Mouse (Mus musculus): ENCODE data around the gene Xpa. TPM values are rescaled to one million over a fixed set of nuclear protein-coding genes. Genes with fewer than 3 reads are reported as not detected.
"Not testable (repeated sequence)": the region's sequence is repeated elsewhere in the genome, so short reads cannot be mapped to it uniquely, and the experiment has no call there.

Xpa gene
- polyA plus RNA-seq (2016; fragmentation: Nextera tagmentation; extraction: Ambion mirVana): 29.4 and 30.0 TPM in 2 replicates

GRCm38 (mm10) chr4:46195781-46196487 lies at the start of gene Xpa:
Gene Xpa, minus strand, starts transcription at chr4:46196311.
- under 1% methylated on average over 68 of the region's 70 CpGs for WGBS
- Histone ChIP-seq H3K36me3 (0 out of 2 replicates have a peak, but pooled peaks cover 4% of the 10 kb centered on the region), H3K27me3 (0 out of 2 replicates have a peak, but pooled peaks cover 8% of the 10 kb centered on the region), H3K4me2 (replicated peaks) (peak within 1 kb of the TSS; percentile 64), H3K4me1 (peaks cover 12% of the 10 kb centered on the region; the same call in 1 of the 2 replicates), H3K9me3 (no peaks in the 10 kb centered on the region), H3K9ac (peak within 1 kb of the TSS; percentile 94), H3K4me3 (peak within 1 kb of the TSS; percentile 89), H3K27ac (peak within 1 kb of the TSS; percentile 90)
- ATAC-seq (ENCODE audit: insufficient number of reproducible peaks, insufficient read depth, low FRiP score, low TSS enrichment): peak; percentile 88

- Histone ChIP-seq H3K4me3 (no peak overlapping the region), H3K4me1 (no peaks in the 10 kb centered on the region)
- WGBS: 71% methylated on average over 3 of the region's 3 CpGs
These were observed 39.8 kb upstream of the Xpa start for GRCm38 (mm10) chr4:46235871-46236270.

GRCm38 (mm10) chr4:46234739-46235138 lies 38.6 kb upstream of the Xpa start:
- Histone ChIP-seq H3K4me3 (no peak overlapping the region), H3K4me1 (no peaks in the 10 kb centered on the region), H3K9ac (no peak overlapping the region), H3K4me2 (replicated peaks) (no peak overlapping the region), H3K9me3 (no peaks in the 10 kb centered on the region), H3K36me3 (no peaks in the 10 kb centered on the region), H3K27me3 (no peaks in the 10 kb centered on the region), H3K27ac (no peak overlapping the region)
- WGBS: 89% methylated on average over 5 of the region's 5 CpGs
- no peak for ATAC-seq (ENCODE audit: insufficient number of reproducible peaks, insufficient read depth, low FRiP score, low TSS enrichment)

More at GRCm38 (mm10) chr4:46235871-46236270, 39.8 kb upstream of the Xpa start:
- Histone ChIP-seq H3K9ac (no peak overlapping the region), H3K27ac (no peak overlapping the region), H3K4me2 (replicated peaks) (no peak overlapping the region), H3K36me3 (no peaks in the 10 kb centered on the region), H3K9me3 (no peaks in the 10 kb centered on the region), H3K27me3 (no peaks in the 10 kb centered on the region)
- ATAC-seq (ENCODE audit: insufficient number of reproducible peaks, insufficient read depth, low FRiP score, low TSS enrichment): no peak

- ATAC-seq (ENCODE audit: insufficient number of reproducible peaks, insufficient read depth, low FRiP score, low TSS enrichment): peak; percentile 56; the same call in 1 of the 2 replicates
- Histone ChIP-seq H3K9ac (no peak overlapping the region), H3K4me2 (replicated peaks) (no peak overlapping the region), H3K27ac (no peak overlapping the region), H3K9me3 (no peaks in the 10 kb centered on the region), H3K36me3 (no peaks in the 10 kb centered on the region), H3K27me3 (no peaks in the 10 kb centered on the region), H3K4me3 (no peak overlapping the region), H3K4me1 (no peaks in the 10 kb centered on the region)
- WGBS: 66% methylated on average over 19 of the region's 19 CpGs
These were observed 30.9 kb upstream of the Xpa start for GRCm38 (mm10) chr4:46226972-46227535.

- no peaks in the 10 kb centered on the region for H3K9me3 ChIP-seq
- WGBS: 88% methylated on average over 3 of the region's 3 CpGs
- H3K9ac ChIP-seq: no peak overlapping the region
- no peak overlapping the region for H3K4me3 ChIP-seq
- no peak overlapping the region for H3K4me2 ChIP-seq (replicated peaks)
- H3K4me1 ChIP-seq: no peaks in the 10 kb centered on the region
- no peaks in the 10 kb centered on the region for H3K36me3 ChIP-seq
- ATAC-seq (ENCODE audit: insufficient number of reproducible peaks, insufficient read depth, low FRiP score, low TSS enrichment): no peak
- H3K27me3 ChIP-seq: no peaks in the 10 kb centered on the region
- H3K27ac ChIP-seq: no peak overlapping the region
These were observed 25.0 kb upstream of the Xpa start for GRCm38 (mm10) chr4:46221090-46221489.

GRCm38 (mm10) chr4:46202562-46203126 lies 6.5 kb upstream of the Xpa start:
- H3K4me1 ChIP-seq: no peaks in the 10 kb centered on the region
- H3K9ac ChIP-seq: no peak overlapping the region
- no peak for ATAC-seq (ENCODE audit: insufficient number of reproducible peaks, insufficient read depth, low FRiP score, low TSS enrichment)
- WGBS: 5% methylated on average over 23 of the region's 23 CpGs
- no peak overlapping the region for H3K27ac ChIP-seq
- H3K9me3 ChIP-seq: 0 out of 2 replicates have a peak, but pooled peaks cover 5% of the 10 kb centered on the region
- H3K36me3 ChIP-seq: no peaks in the 10 kb centered on the region
- peak overlapping the region; percentile 39 for H3K4me2 ChIP-seq (replicated peaks)
- H3K4me3 ChIP-seq: peak overlapping the region; percentile 7; the same call in 1 of the 2 replicates
- peaks cover 31% of the 10 kb centered on the region for H3K27me3 ChIP-seq

GRCm38 (mm10) chr4:46201834-46202561 lies 5.9 kb upstream of the Xpa start:
- Histone ChIP-seq H3K9me3 (0 out of 2 replicates have a peak, but pooled peaks cover 2% of the 10 kb centered on the region), H3K9ac (no peak overlapping the region), H3K27ac (no peak overlapping the region), H3K4me3 (peak overlapping the region; percentile 7; the same call in 1 of the 2 replicates), H3K4me2 (replicated peaks) (peak overlapping the region; percentile 39), H3K27me3 (peaks cover 31% of the 10 kb centered on the region), H3K36me3 (no peaks in the 10 kb centered on the region), H3K4me1 (no peaks in the 10 kb centered on the region)
- no peak for ATAC-seq (ENCODE audit: insufficient number of reproducible peaks, insufficient read depth, low FRiP score, low TSS enrichment)
- 10% methylated on average over 7 of the region's 7 CpGs for WGBS

- peaks cover 24% of the 10 kb centered on the region for H3K27me3 ChIP-seq
- no peak overlapping the region for H3K9ac ChIP-seq
- H3K27ac ChIP-seq: no peak overlapping the region
- peaks cover 12% of the 10 kb centered on the region; the same call in 1 of the 2 replicates for H3K4me1 ChIP-seq
- 76% methylated on average over 5 of the region's 5 CpGs for WGBS
- no peaks in the 10 kb centered on the region for H3K9me3 ChIP-seq
- H3K4me2 ChIP-seq (replicated peaks): no peak overlapping the region
- no peak overlapping the region for H3K4me3 ChIP-seq
- ATAC-seq (ENCODE audit: insufficient number of reproducible peaks, insufficient read depth, low FRiP score, low TSS enrichment): no peak
- H3K36me3 ChIP-seq: no peaks in the 10 kb centered on the region
These were observed 2.0 kb upstream of the Xpa start for GRCm38 (mm10) chr4:46198064-46198463.

GRCm38 (mm10) chr4:46196513-46196912 lies 402 bp upstream of the Xpa start:
- peak overlapping the region; percentile 90; the same call in 1 of the 2 replicates for H3K27ac ChIP-seq
- no peak for ATAC-seq (ENCODE audit: insufficient number of reproducible peaks, insufficient read depth, low FRiP score, low TSS enrichment)

GRCm38 (mm10) chr4:46192011-46192410 lies 4.1 kb downstream of the Xpa start:
- not testable (repeated sequence) for H3K9ac ChIP-seq; H3K4me2 ChIP-seq (replicated peaks); H3K27ac ChIP-seq; H3K9me3 ChIP-seq; H3K27me3 ChIP-seq; ATAC-seq (ENCODE audit: insufficient number of reproducible peaks, insufficient read depth, low FRiP score, low TSS enrichment); H3K4me3 ChIP-seq
- Histone ChIP-seq H3K4me1 (peaks cover 12% of the 10 kb centered on the region; the same call in 1 of the 2 replicates), H3K36me3 (peaks cover 34% of the 10 kb centered on the region; the same call in 1 of the 2 replicates)

More at GRCm38 (mm10) chr4:46196513-46196912, 402 bp upstream of the Xpa start:
- Histone ChIP-seq H3K9me3 (no peaks in the 10 kb centered on the region), H3K36me3 (no peaks in the 10 kb centered on the region), H3K4me1 (peaks cover 12% of the 10 kb centered on the region; the same call in 1 of the 2 replicates), H3K4me3 (peak overlapping the region; percentile 89), H3K4me2 (replicated peaks) (peak overlapping the region; percentile 64), H3K27me3 (0 out of 2 replicates have a peak, but pooled peaks cover 11% of the 10 kb centered on the region), H3K9ac (peak overlapping the region; percentile 94; the same call in 1 of the 2 replicates)
- WGBS: 45% methylated on average over 6 of the region's 6 CpGs

GRCm38 (mm10) chr4:46186466-46186865 lies 9.6 kb downstream of the Xpa start:
- 76% methylated on average over 3 of the region's 3 CpGs for WGBS
- Histone ChIP-seq H3K27me3 (no peaks in the 10 kb centered on the region), H3K4me3 (no peak overlapping the region), H3K4me1 (no peaks in the 10 kb centered on the region), H3K9ac (no peak overlapping the region), H3K9me3 (no peaks in the 10 kb centered on the region), H3K36me3 (peaks cover 68% of the 10 kb centered on the region), H3K27ac (no peak overlapping the region), H3K4me2 (replicated peaks) (no peak overlapping the region)
- ATAC-seq (ENCODE audit: insufficient number of reproducible peaks, insufficient read depth, low FRiP score, low TSS enrichment): no peak
